Mouse (Mus musculus) hindbrain, embryonic 12.5 days (tissue): Measurements from ENCODE around the gene Hapln2. TPM values are rescaled to one million over a fixed set of nuclear protein-coding genes. Genes with fewer than 3 reads are reported as not detected.

Source experiments
- ATAC-seq: fragments of 200-750 bp; cut with Nextera tagmentation; 2 replicates; pipeline ENCODE4 v1.8.0; 2017; ENCODE audit warnings: moderate TSS enrichment; ENCODE audit not compliant: low FRiP score
- H3K27ac ChIP-seq: fragments of 300-500 bp; sonication (generic); 2 replicates; pipeline ENCODE4 v1.5.1; 2016; ENCODE audit warnings: mild to moderate bottlenecking
- H3K27me3 ChIP-seq: fragments of 300-500 bp; sonication (generic); 2 replicates; pipeline ENCODE4 v1.6.1; 2016; ENCODE audit warnings: mild to moderate bottlenecking
- H3K36me3 ChIP-seq: fragments of 300-500 bp; sonication (generic); 2 replicates; pipeline ENCODE4 v1.6.1; 2016; ENCODE audit warnings: mild to moderate bottlenecking
- H3K4me1 ChIP-seq: fragments of 300-500 bp; sonication (generic); 2 replicates; pipeline ENCODE4 v1.6.1; 2016
- H3K4me2 ChIP-seq: fragments of 300-500 bp; sonication (generic); replicated peaks from 2 replicates; pipeline ENCODE4 v1.6.1; 2016; ENCODE audit warnings: mild to moderate bottlenecking
- H3K4me3 ChIP-seq: fragments of 300-500 bp; sonication (generic); 2 replicates; pipeline ENCODE4 v1.5.1; 2016; ENCODE audit warnings: mild to moderate bottlenecking
- H3K9ac ChIP-seq: fragments of 300-500 bp; sonication (generic); 2 replicates; pipeline ENCODE4 v1.6.1; 2016; ENCODE audit warnings: mild to moderate bottlenecking, moderate library complexity
- H3K9me3 ChIP-seq: fragments of 300-500 bp; sonication (generic); replicated peaks from 2 replicates; pipeline ENCODE4 v1.6.1; 2016; ENCODE audit warnings: mild to moderate bottlenecking
- WGBS: fragments of 180-500 bp; shearing (Covaris S2); methylation state at CpG from one replicate; pipeline ENCODE4 v1.1.7; 2016; 5-methylcytosine and 5-hydroxymethylcytosine counted together
- polyA plus RNA-seq: library from polyadenylated mRNA; unstranded; fragments of >200 nt; fragmentation: Nextera tagmentation; extraction: Ambion mirVana; gene quantifications from 2 replicates; pipeline ENCODE4 v1.2.1, GENCODE M21; 2016

Gene Hapln2
- 0.30 and 0.33 TPM in 2 replicates for polyA plus RNA-seq

GRCm38 (mm10) chr3:88027434-88028186 is at the start of gene Hapln2:
Gene Hapln2, minus strand, starts transcription at chr3:88027583.
- Histone ChIP-seq H3K4me3 (no peak within 1 kb of the TSS), H3K4me2 (no peak within 1 kb of the TSS), H3K27ac (no peak within 1 kb of the TSS), H3K27me3 (peaks cover 77% of the 10 kb centered on the region), H3K36me3 (no peaks in the 10 kb centered on the region), H3K9me3 (no peaks in the 10 kb centered on the region), H3K9ac (no peak within 1 kb of the TSS), H3K4me1 (peaks cover 18% of the 10 kb centered on the region)
- WGBS = 44% methylated on average over 5 of the region's 5 CpGs
- ATAC-seq = no peak

GRCm38 (mm10) chr3:88074766-88075165 is 47.4 kb upstream of the Hapln2 start:
- ATAC-seq = no peak

GRCm38 (mm10) chr3:88074351-88074750 is 47.0 kb upstream of the Hapln2 start:
- 75% methylated on average over 2 of the region's 2 CpGs for WGBS
- Histone ChIP-seq H3K4me3 (no peak overlapping the region), H3K9me3 (no peaks in the 10 kb centered on the region), H3K27ac (no peak overlapping the region), H3K27me3 (peaks cover 12% of the 10 kb centered on the region), H3K36me3 (no peaks in the 10 kb centered on the region), H3K4me2 (no peak overlapping the region), H3K9ac (no peak overlapping the region), H3K4me1 (no peaks in the 10 kb centered on the region)
- ATAC-seq = no peak

More at GRCm38 (mm10) chr3:88074766-88075165, 47.4 kb upstream of the Hapln2 start:
- H3K4me3 ChIP-seq = no peak overlapping the region
- no peak overlapping the region for H3K4me2 ChIP-seq
- H3K4me1 ChIP-seq = no peaks in the 10 kb centered on the region
- no peak overlapping the region for H3K27ac ChIP-seq
- H3K9me3 ChIP-seq = no peaks in the 10 kb centered on the region
- H3K36me3 ChIP-seq = no peaks in the 10 kb centered on the region
- H3K9ac ChIP-seq = no peak overlapping the region
- 80% methylated on average over 8 of the region's 8 CpGs for WGBS
- peaks cover 12% of the 10 kb centered on the region for H3K27me3 ChIP-seq

GRCm38 (mm10) chr3:88073631-88074030 is 46.2 kb upstream of the Hapln2 start:
- no peak overlapping the region for H3K4me3 ChIP-seq
- 65% methylated on average over 2 of the region's 2 CpGs for WGBS
- ATAC-seq = no peak
- no peaks in the 10 kb centered on the region for H3K4me1 ChIP-seq
- no peaks in the 10 kb centered on the region for H3K9me3 ChIP-seq
- no peaks in the 10 kb centered on the region for H3K36me3 ChIP-seq
- H3K27ac ChIP-seq = no peak overlapping the region
- H3K27me3 ChIP-seq = peaks cover 12% of the 10 kb centered on the region
- H3K9ac ChIP-seq = no peak overlapping the region
- H3K4me2 ChIP-seq = no peak overlapping the region

- H3K27ac ChIP-seq = no peak overlapping the region
- no peaks in the 10 kb centered on the region; the same call in 1 of the 2 replicates for H3K4me1 ChIP-seq
- H3K9me3 ChIP-seq = no peaks in the 10 kb centered on the region
- WGBS = 5% methylated on average over 5 of the region's 5 CpGs
- no peak overlapping the region for H3K9ac ChIP-seq
- H3K27me3 ChIP-seq = peaks cover 9% of the 10 kb centered on the region
- no peak overlapping the region for H3K4me3 ChIP-seq
- H3K36me3 ChIP-seq = no peaks in the 10 kb centered on the region
- ATAC-seq = peak; percentile 35; the same call in 1 of the 2 replicates
- H3K4me2 ChIP-seq = no peak overlapping the region
These were observed 44.4 kb upstream of the Hapln2 start for GRCm38 (mm10) chr3:88071783-88072182.

- no peaks in the 10 kb centered on the region for H3K36me3 ChIP-seq
- WGBS = 51% methylated on average over 2 of the region's 2 CpGs
- no peak overlapping the region for H3K4me2 ChIP-seq
- H3K4me1 ChIP-seq = no peaks in the 10 kb centered on the region; the same call in 1 of the 2 replicates
- no peak overlapping the region for H3K9ac ChIP-seq
- H3K9me3 ChIP-seq = 0 out of 2 replicates have a peak, but pooled peaks cover 3% of the 10 kb centered on the region
- no peak for ATAC-seq
- no peak overlapping the region for H3K27ac ChIP-seq
- H3K27me3 ChIP-seq = peaks cover 9% of the 10 kb centered on the region
- H3K4me3 ChIP-seq = no peak overlapping the region
These were observed 41.0 kb upstream of the Hapln2 start for GRCm38 (mm10) chr3:88068386-88068785.

GRCm38 (mm10) chr3:88057902-88058696 is 30.7 kb upstream of the Hapln2 start, which contains the start of gene Naxe:
Gene Naxe, minus strand, starts transcription at chr3:88058495.
- 2% methylated on average over 60 of the region's 60 CpGs for WGBS
- H3K27ac ChIP-seq = peak within 1 kb of the TSS; percentile 72
- H3K4me2 ChIP-seq = peak within 1 kb of the TSS; percentile 83
- peak within 1 kb of the TSS; percentile 56 for H3K4me3 ChIP-seq
- peaks cover 35% of the 10 kb centered on the region for H3K36me3 ChIP-seq
- peak; percentile 95 for ATAC-seq
- H3K4me1 ChIP-seq = peaks cover 14% of the 10 kb centered on the region
- H3K9ac ChIP-seq = peak within 1 kb of the TSS; percentile 75
- no peaks in the 10 kb centered on the region for H3K27me3 ChIP-seq
- H3K9me3 ChIP-seq = no peaks in the 10 kb centered on the region

GRCm38 (mm10) chr3:88057030-88057429 is 29.6 kb upstream of the Hapln2 start:
- Histone ChIP-seq H3K4me2 (peak overlapping the region; percentile 83), H3K36me3 (peaks cover 46% of the 10 kb centered on the region), H3K27ac (no peak overlapping the region), H3K9ac (no peak overlapping the region; the same call in 1 of the 2 replicates), H3K27me3 (no peaks in the 10 kb centered on the region), H3K4me3 (peak overlapping the region; percentile 56; the same call in 1 of the 2 replicates), H3K9me3 (no peaks in the 10 kb centered on the region), H3K4me1 (peaks cover 14% of the 10 kb centered on the region)
- WGBS = 89% methylated on average over 6 of the region's 6 CpGs
- ATAC-seq = no peak

GRCm38 (mm10) chr3:88049532-88049931 is 22.1 kb upstream of the Hapln2 start:
- Histone ChIP-seq H3K9me3 (no peaks in the 10 kb centered on the region), H3K27me3 (no peaks in the 10 kb centered on the region), H3K27ac (no peak overlapping the region), H3K4me3 (no peak overlapping the region), H3K4me2 (no peak overlapping the region), H3K36me3 (peaks cover 48% of the 10 kb centered on the region), H3K9ac (no peak overlapping the region), H3K4me1 (no peaks in the 10 kb centered on the region)
- 87% methylated on average over 3 of the region's 3 CpGs for WGBS
- no peak for ATAC-seq

GRCm38 (mm10) chr3:88042661-88043421 is 15.5 kb upstream of the Hapln2 start, which contains the start of gene Gpatch4:
Gene Gpatch4, plus strand, starts transcription at chr3:88043108.
- Histone ChIP-seq H3K9ac (peak within 1 kb of the TSS; percentile 62), H3K36me3 (no peaks in the 10 kb centered on the region), H3K4me3 (peak within 1 kb of the TSS; percentile 82), H3K4me1 (peaks cover 8% of the 10 kb centered on the region), H3K27ac (no peak within 1 kb of the TSS; the same call in 1 of the 2 replicates), H3K4me2 (peak within 1 kb of the TSS; percentile 74), H3K27me3 (peaks cover 31% of the 10 kb centered on the region), H3K9me3 (no peaks in the 10 kb centered on the region)
- WGBS = 9% methylated on average over 36 of the region's 36 CpGs
- ATAC-seq = peak; percentile 92

- no peak for ATAC-seq
- 57% methylated on average over 1 of the region's 1 CpGs for WGBS
- Histone ChIP-seq H3K4me2 (no peak overlapping the region), H3K9ac (no peak overlapping the region), H3K36me3 (no peaks in the 10 kb centered on the region), H3K9me3 (no peaks in the 10 kb centered on the region), H3K4me1 (0 out of 2 replicates have a peak, but pooled peaks cover under 1% of the 10 kb centered on the region), H3K4me3 (no peak overlapping the region), H3K27me3 (peaks cover 54% of the 10 kb centered on the region), H3K27ac (no peak overlapping the region)
These were observed 8.3 kb upstream of the Hapln2 start for GRCm38 (mm10) chr3:88035561-88036293.
